Mouse (Mus musculus) spleen, adult 18-20 months (tissue): ENCODE results near the gene Klrb1c.
"Not testable (repeated sequence)": the region's sequence is repeated elsewhere in the genome, so short reads cannot be mapped to it uniquely, and the experiment has no call there.

Source experiments
- DNase-seq, 2 experiments: peaks; one replicate each; pipeline ENCODE4 v3.0.0; 2022; ENCODE audit warnings: mixed read lengths in 2 of 2

Gene Klrb1c

GRCm38 (mm10) chr6:128754265-128754664, 34.8 kb downstream of the Klrb1c start:
- not testable (repeated sequence) for DNase-seq

- peak; percentile 53 to 68 for DNase-seq
Observed at GRCm38 (mm10) chr6:128753610-128754224, 35.3 kb downstream of the Klrb1c start.

- DNase-seq = not testable (repeated sequence)
Observed at GRCm38 (mm10) chr6:128747006-128747405, 42.0 kb downstream of the Klrb1c start.

- DNase-seq = no peak
Observed at GRCm38 (mm10) chr6:128737445-128737844, 51.6 kb downstream of the Klrb1c start.

GRCm38 (mm10) chr6:128736100-128736499, 52.9 kb downstream of the Klrb1c start:
- DNase-seq = peak in 1 of 2 experiments; percentile 58

- no peak for DNase-seq
Observed at GRCm38 (mm10) chr6:128734896-128735295, 54.1 kb downstream of the Klrb1c start.

GRCm38 (mm10) chr6:128733908-128734679, 54.9 kb downstream of the Klrb1c start:
- DNase-seq = peak; percentile 15 to 18

- DNase-seq = no peak
Observed at GRCm38 (mm10) chr6:128732032-128732431, 57.0 kb downstream of the Klrb1c start.
